Mouse (Mus musculus) lung, adult 2 months (tissue): ENCODE measurements around the gene Ccdc7a. TPM values are rescaled to one million over a fixed set of nuclear protein-coding genes. Genes with fewer than 3 reads are reported as not detected.

ENCODE experiments used
- DNase-seq: peaks from one replicate; pipeline ENCODE4 v3.0.0; 2022
- H3K4me1 ChIP-seq: fragments of 200-500 bp; 2 replicates; pipeline ENCODE4 v1.6.1; 2011; ENCODE audit warnings: low read length; ENCODE audit not compliant: control insufficient read depth, insufficient read depth
- H3K4me3 ChIP-seq: fragments of 200-500 bp; replicated peaks from 2 replicates; pipeline ENCODE3; 2011; ENCODE audit warnings: low read depth, mild to moderate bottlenecking, control low read depth, low read length; ENCODE audit errors: extremely low read depth
- CTCF ChIP-seq: fragments of 200-500 bp; IDR thresholded peaks from 2 replicates; pipeline ENCODE4 v1.5.1; 2011; ENCODE audit warnings: mild to moderate bottlenecking, low read length, control low read depth; ENCODE audit not compliant: insufficient read depth
- POLR2A ChIP-seq: fragments of 200-500 bp; IDR thresholded peaks from 2 replicates; pipeline ENCODE4 v1.6.1; 2011; ENCODE audit warnings: low read depth, mild to moderate bottlenecking, control low read depth, low read length, borderline replicate concordance; ENCODE audit errors: extremely low read depth
- WGBS: fragments of 180-500 bp; shearing (Covaris S2); methylation state at CpG from one replicate; pipeline ENCODE4 v1.1.7; 2018; 5-methylcytosine and 5-hydroxymethylcytosine counted together
- polyA plus RNA-seq: library from polyadenylated mRNA; depleted of rRNA; stranded (reverse); fragments of >200 nt; gene quantifications from 2 replicates; pipeline ENCODE4 v1.2.3, GENCODE M21; 2012

Gene Ccdc7a
- polyA plus RNA-seq, 1 experiment = not detected

- TF ChIP-seq CTCF = no peak
- no peak for TF ChIP-seq POLR2A
- H3K4me1 ChIP-seq = no peaks in the 10 kb centered on the region
- WGBS = 88% methylated on average over 3 of the region's 3 CpGs
- DNase-seq = no peak
- H3K4me3 ChIP-seq = no peak overlapping the region
These were observed 331.2 kb downstream of the Ccdc7a start for GRCm38 (mm10) chr8:128734118-128734517.

- WGBS = 90% methylated on average over 2 of the region's 2 CpGs
- DNase-seq = no peak
- Histone ChIP-seq H3K4me1 (no peaks in the 10 kb centered on the region), H3K4me3 (no peak overlapping the region)
- no peak for TF ChIP-seq CTCF
- TF ChIP-seq POLR2A = no peak
These were observed 333.1 kb downstream of the Ccdc7a start for GRCm38 (mm10) chr8:128732254-128732653.

GRCm38 (mm10) chr8:128727213-128727612 is 338.1 kb downstream of the Ccdc7a start:
- DNase-seq = no peak
- Histone ChIP-seq H3K4me1 (no peaks in the 10 kb centered on the region), H3K4me3 (no peak overlapping the region)
- TF ChIP-seq CTCF (no peak), POLR2A (no peak)
- WGBS = 87% methylated on average over 1 of the region's 1 CpGs

- no peak overlapping the region for H3K4me3 ChIP-seq
- no peak for DNase-seq
- H3K4me1 ChIP-seq = no peaks in the 10 kb centered on the region
- TF ChIP-seq POLR2A = no peak
- peak; percentile 40 for TF ChIP-seq CTCF
- 33% methylated on average over 1 of the region's 1 CpGs for WGBS
These were observed 340.5 kb downstream of the Ccdc7a start for GRCm38 (mm10) chr8:128724819-128725218.

GRCm38 (mm10) chr8:128716184-128716583 is 349.1 kb downstream of the Ccdc7a start:
- no peak for TF ChIP-seq CTCF
- no peak for TF ChIP-seq POLR2A
- Histone ChIP-seq H3K4me1 (no peaks in the 10 kb centered on the region), H3K4me3 (no peak overlapping the region)
- DNase-seq = no peak

GRCm38 (mm10) chr8:128709261-128709660 is 356.1 kb downstream of the Ccdc7a start:
- peak; percentile 85 for DNase-seq
- WGBS = 44% methylated on average over 3 of the region's 3 CpGs

GRCm38 (mm10) chr8:128704836-128705235 is 360.5 kb downstream of the Ccdc7a start:
- Histone ChIP-seq H3K4me3 (no peak overlapping the region), H3K4me1 (peaks cover 8% of the 10 kb centered on the region)
- WGBS = 68% methylated on average over 2 of the region's 2 CpGs
- DNase-seq = no peak
- TF ChIP-seq POLR2A (no peak), CTCF (no peak)

More at GRCm38 (mm10) chr8:128709261-128709660, 356.1 kb downstream of the Ccdc7a start:
- no peak for TF ChIP-seq POLR2A
- peak; percentile 97 for TF ChIP-seq CTCF
- H3K4me1 ChIP-seq = no peaks in the 10 kb centered on the region
- H3K4me3 ChIP-seq = no peak overlapping the region

GRCm38 (mm10) chr8:128704376-128704775 is 360.9 kb downstream of the Ccdc7a start:
- TF ChIP-seq POLR2A (no peak), CTCF (no peak)
- H3K4me1 ChIP-seq = peaks cover 13% of the 10 kb centered on the region
- H3K4me3 ChIP-seq = no peak overlapping the region
- WGBS = 48% methylated on average over 1 of the region's 1 CpGs
- no peak for DNase-seq

- 31% methylated on average over 3 of the region's 3 CpGs for WGBS
- no peak for TF ChIP-seq POLR2A
- TF ChIP-seq CTCF = no peak
- DNase-seq = no peak
- peaks cover 21% of the 10 kb centered on the region for H3K4me1 ChIP-seq
- H3K4me3 ChIP-seq = no peak overlapping the region
These were observed 367.4 kb downstream of the Ccdc7a start for GRCm38 (mm10) chr8:128697945-128698344.

GRCm38 (mm10) chr8:128696701-128697397 is 368.5 kb downstream of the Ccdc7a start:
- TF ChIP-seq CTCF = no peak
- TF ChIP-seq POLR2A = no peak
- H3K4me1 ChIP-seq = peaks cover 20% of the 10 kb centered on the region
- no peak overlapping the region for H3K4me3 ChIP-seq
- no peak for DNase-seq
- WGBS = 85% methylated on average over 1 of the region's 1 CpGs
